Mouse (Mus musculus): ENCODE results near the gene Amt. TPM values are rescaled to one million over a fixed set of nuclear protein-coding genes. Genes with fewer than 3 reads are reported as not detected.

Gene Amt
- polyA plus RNA-seq, 1 experiment from 2014 or later, result 8.1 TPM

GRCm38 (mm10) chr9:108340258-108341138 lies 43.8 kb downstream of the Amt start:
- Histone ChIP-seq H3K9ac (ENCODE audit: low read length) (peak overlapping the region; percentile 96), H3K36me3 (ENCODE audit: control insufficient read depth, insufficient read depth) (peaks cover 4% of the 10 kb centered on the region), H3K4me3 (ENCODE audit: low read length) (peak overlapping the region; percentile 85), H3K27me3 (ENCODE audit: control insufficient read depth, insufficient read depth, low read length) (no peaks in the 10 kb centered on the region), H3K4me2 (ENCODE audit: low read depth, low read length) (peak overlapping the region; percentile 73), H3K4me1 (ENCODE audit: control insufficient read depth, insufficient read depth, low read length) (peaks cover 23% of the 10 kb centered on the region), H3K27ac (ENCODE audit: low read length) (peak overlapping the region; percentile 97), H3K9me3 (replicated peaks; ENCODE audit: control insufficient read depth, low read length) (no peaks in the 10 kb centered on the region)
- no peak for ATAC-seq (replicated peaks; ENCODE audit: extremely low read depth, insufficient read depth, low FRiP score)
- WGBS, result 48% methylated on average over 10 of the region's 10 CpGs

GRCm38 (mm10) chr9:108341139-108341475 lies 44.5 kb downstream of the Amt start:
- H3K4me3 ChIP-seq (ENCODE audit: low read length), result 0 out of 2 replicates have a peak overlapping the region, but pooled peaks have one; percentile 3
- H3K9me3 ChIP-seq (replicated peaks; ENCODE audit: control insufficient read depth, low read length), result no peaks in the 10 kb centered on the region
- H3K27ac ChIP-seq (ENCODE audit: low read length), result peak overlapping the region; percentile 33
- H3K4me2 ChIP-seq (ENCODE audit: low read depth, low read length), result peak overlapping the region; percentile 73
- no peak overlapping the region for H3K9ac ChIP-seq (ENCODE audit: low read length)
- H3K36me3 ChIP-seq (ENCODE audit: control insufficient read depth, insufficient read depth), result no peaks in the 10 kb centered on the region; the same call in 1 of the 2 replicates
- WGBS, result 76% methylated on average over 5 of the region's 5 CpGs
- ATAC-seq (replicated peaks; ENCODE audit: extremely low read depth, insufficient read depth, low FRiP score), result no peak
- H3K4me1 ChIP-seq (ENCODE audit: control insufficient read depth, insufficient read depth, low read length), result peaks cover 23% of the 10 kb centered on the region
- H3K27me3 ChIP-seq (ENCODE audit: control insufficient read depth, insufficient read depth, low read length), result no peaks in the 10 kb centered on the region

GRCm38 (mm10) chr9:108341801-108342200 lies 45.1 kb downstream of the Amt start:
- Histone ChIP-seq H3K4me1 (ENCODE audit: control insufficient read depth, insufficient read depth, low read length) (peaks cover 24% of the 10 kb centered on the region), H3K4me3 (ENCODE audit: low read length) (no peak overlapping the region), H3K9ac (ENCODE audit: low read length) (no peak overlapping the region), H3K4me2 (ENCODE audit: low read depth, low read length) (no peak overlapping the region), H3K27me3 (ENCODE audit: control insufficient read depth, insufficient read depth, low read length) (no peaks in the 10 kb centered on the region), H3K27ac (ENCODE audit: low read length) (no peak overlapping the region; the same call in 1 of the 2 replicates), H3K36me3 (ENCODE audit: control insufficient read depth, insufficient read depth) (no peaks in the 10 kb centered on the region; the same call in 1 of the 2 replicates), H3K9me3 (replicated peaks; ENCODE audit: control insufficient read depth, low read length) (no peaks in the 10 kb centered on the region)
- no peak for ATAC-seq (replicated peaks; ENCODE audit: extremely low read depth, insufficient read depth, low FRiP score)

GRCm38 (mm10) chr9:108342301-108342831 lies 45.7 kb downstream of the Amt start:
- Histone ChIP-seq H3K27ac (ENCODE audit: low read length) (no peak overlapping the region; the same call in 1 of the 2 replicates), H3K4me3 (ENCODE audit: low read length) (no peak overlapping the region), H3K4me2 (ENCODE audit: low read depth, low read length) (no peak overlapping the region), H3K36me3 (ENCODE audit: control insufficient read depth, insufficient read depth) (no peaks in the 10 kb centered on the region; the same call in 1 of the 2 replicates), H3K27me3 (ENCODE audit: control insufficient read depth, insufficient read depth, low read length) (no peaks in the 10 kb centered on the region), H3K9ac (ENCODE audit: low read length) (no peak overlapping the region), H3K9me3 (replicated peaks; ENCODE audit: control insufficient read depth, low read length) (no peaks in the 10 kb centered on the region), H3K4me1 (ENCODE audit: control insufficient read depth, insufficient read depth, low read length) (peaks cover 26% of the 10 kb centered on the region)
- 36% methylated on average over 5 of the region's 5 CpGs for WGBS
- no peak for ATAC-seq (replicated peaks; ENCODE audit: extremely low read depth, insufficient read depth, low FRiP score)

GRCm38 (mm10) chr9:108343331-108343730 lies 46.7 kb downstream of the Amt start:
- Histone ChIP-seq H3K27me3 (ENCODE audit: control insufficient read depth, insufficient read depth, low read length) (no peaks in the 10 kb centered on the region), H3K36me3 (ENCODE audit: control insufficient read depth, insufficient read depth) (no peaks in the 10 kb centered on the region), H3K4me2 (ENCODE audit: low read depth, low read length) (no peak overlapping the region), H3K27ac (ENCODE audit: low read length) (no peak overlapping the region), H3K9ac (ENCODE audit: low read length) (no peak overlapping the region), H3K4me1 (ENCODE audit: control insufficient read depth, insufficient read depth, low read length) (peaks cover 26% of the 10 kb centered on the region), H3K9me3 (replicated peaks; ENCODE audit: control insufficient read depth, low read length) (no peaks in the 10 kb centered on the region), H3K4me3 (ENCODE audit: low read length) (no peak overlapping the region)
- 84% methylated on average over 3 of the region's 3 CpGs for WGBS
- ATAC-seq (replicated peaks; ENCODE audit: extremely low read depth, insufficient read depth, low FRiP score), result no peak

GRCm38 (mm10) chr9:108343835-108344234 lies 47.2 kb downstream of the Amt start:
- WGBS, result 93% methylated on average over 1 of the region's 1 CpGs
- Histone ChIP-seq H3K9ac (ENCODE audit: low read length) (no peak overlapping the region), H3K4me1 (ENCODE audit: control insufficient read depth, insufficient read depth, low read length) (peaks cover 26% of the 10 kb centered on the region), H3K4me2 (ENCODE audit: low read depth, low read length) (no peak overlapping the region), H3K36me3 (ENCODE audit: control insufficient read depth, insufficient read depth) (no peaks in the 10 kb centered on the region), H3K4me3 (ENCODE audit: low read length) (no peak overlapping the region), H3K27me3 (ENCODE audit: control insufficient read depth, insufficient read depth, low read length) (no peaks in the 10 kb centered on the region), H3K27ac (ENCODE audit: low read length) (no peak overlapping the region), H3K9me3 (replicated peaks; ENCODE audit: control insufficient read depth, low read length) (no peaks in the 10 kb centered on the region)
- ATAC-seq (replicated peaks; ENCODE audit: extremely low read depth, insufficient read depth, low FRiP score), result no peak

GRCm38 (mm10) chr9:108344471-108344870 lies 47.8 kb downstream of the Amt start:
- H3K36me3 ChIP-seq (ENCODE audit: control insufficient read depth, insufficient read depth), result no peaks in the 10 kb centered on the region

GRCm38 (mm10) chr9:108347024-108347423 lies 50.4 kb downstream of the Amt start:
- Histone ChIP-seq H3K4me2 (ENCODE audit: low read depth, low read length) (peak overlapping the region; percentile 78), H3K4me1 (ENCODE audit: control insufficient read depth, insufficient read depth, low read length) (peaks cover 11% of the 10 kb centered on the region), H3K9me3 (replicated peaks; ENCODE audit: control insufficient read depth, low read length) (no peaks in the 10 kb centered on the region), H3K9ac (ENCODE audit: low read length) (peak overlapping the region; percentile 86), H3K27me3 (ENCODE audit: control insufficient read depth, insufficient read depth, low read length) (no peaks in the 10 kb centered on the region), H3K36me3 (ENCODE audit: control insufficient read depth, insufficient read depth) (peaks cover 13% of the 10 kb centered on the region), H3K27ac (ENCODE audit: low read length) (peak overlapping the region; percentile 97), H3K4me3 (ENCODE audit: low read length) (peak overlapping the region; percentile 76)
- 6% methylated on average over 11 of the region's 11 CpGs for WGBS
- ATAC-seq (replicated peaks; ENCODE audit: extremely low read depth, insufficient read depth, low FRiP score), result no peak

More at GRCm38 (mm10) chr9:108344471-108344870, 47.8 kb downstream of the Amt start:
- Histone ChIP-seq H3K9ac (ENCODE audit: low read length) (no peak overlapping the region), H3K27me3 (ENCODE audit: control insufficient read depth, insufficient read depth, low read length) (no peaks in the 10 kb centered on the region), H3K4me1 (ENCODE audit: control insufficient read depth, insufficient read depth, low read length) (peaks cover 27% of the 10 kb centered on the region), H3K9me3 (replicated peaks; ENCODE audit: control insufficient read depth, low read length) (no peaks in the 10 kb centered on the region), H3K27ac (ENCODE audit: low read length) (no peak overlapping the region), H3K4me3 (ENCODE audit: low read length) (no peak overlapping the region), H3K4me2 (ENCODE audit: low read depth, low read length) (no peak overlapping the region)
- no peak for ATAC-seq (replicated peaks; ENCODE audit: extremely low read depth, insufficient read depth, low FRiP score)
- 83% methylated on average over 4 of the region's 4 CpGs for WGBS
